Mouse (Mus musculus) C2C12 (cell line): ENCODE results near the gene Mbtps2.

ENCODE experiments used
- CTCF ChIP-seq: IDR thresholded peaks from one replicate; pipeline ENCODE4 v1.5.1; 2011; ENCODE audit not compliant: control insufficient read depth, insufficient read depth, insufficient read length
- MAX ChIP-seq: IDR thresholded peaks from one replicate; pipeline ENCODE4 v1.6.1; 2011; ENCODE audit warnings: mild to moderate bottlenecking, control low read depth
- USF1 ChIP-seq: IDR thresholded peaks from one replicate; pipeline ENCODE4 v1.6.1; 2011; ENCODE audit warnings: low read depth, mild to moderate bottlenecking, control low read depth, moderate library complexity

- TF ChIP-seq CTCF (no peak), MAX (no peak), USF1 (no peak)
Measured at GRCm38 (mm10) chrX:157630341-157630740, 31.8 kb upstream of the Mbtps2 start.
